Mouse (Mus musculus) intestine, postnatal 0 days (tissue): ENCODE measurements around the gene Myoc. TPM values are rescaled to one million over a fixed set of nuclear protein-coding genes. Genes with fewer than 3 reads are reported as not detected.
A peak's percentile ranks its signal among the peaks of the same experiment; 100 is the strongest.
"Not testable (repeated sequence)": the region's sequence is repeated elsewhere in the genome, so short reads cannot be mapped to it uniquely, and the experiment has no call there.

Experiments used
- ATAC-seq: fragments of 200-750 bp; cut with Nextera tagmentation; 2 replicates; pipeline ENCODE4 v1.8.0; 2017; ENCODE audit warnings: mild to moderate bottlenecking, moderate TSS enrichment, moderate library complexity
- H3K27ac ChIP-seq: fragments of 300-500 bp; sonication (generic); 2 replicates; pipeline ENCODE4 v1.5.1; 2014; ENCODE audit warnings: mild to moderate bottlenecking, low read depth, low read length, moderate library complexity
- H3K27me3 ChIP-seq: fragments of 300-500 bp; sonication (generic); replicated peaks from 2 replicates; pipeline ENCODE4 v1.6.1; 2014; ENCODE audit warnings: low read length, mixed read lengths; ENCODE audit not compliant: control insufficient read depth, insufficient read depth
- H3K36me3 ChIP-seq: fragments of 300-500 bp; sonication (generic); 2 replicates; pipeline ENCODE4 v1.6.1; 2014; ENCODE audit warnings: mild to moderate bottlenecking, moderate library complexity; ENCODE audit not compliant: control insufficient read depth, insufficient read depth
- H3K4me1 ChIP-seq: fragments of 300-500 bp; sonication (generic); replicated peaks from 2 replicates; pipeline ENCODE4 v1.6.1; 2014; ENCODE audit warnings: antibody characterized with exemption, low read length, mixed read lengths; ENCODE audit not compliant: control insufficient read depth, insufficient read depth
- H3K4me2 ChIP-seq: fragments of 300-500 bp; sonication (generic); replicated peaks from 2 replicates; pipeline ENCODE4 v1.6.1; 2014; ENCODE audit warnings: low read depth, mild to moderate bottlenecking, moderate library complexity
- H3K4me3 ChIP-seq: fragments of 300-500 bp; sonication (generic); 2 replicates; pipeline ENCODE4 v1.5.1; 2014; ENCODE audit warnings: low read depth, low read length
- H3K9ac ChIP-seq: fragments of 300-500 bp; sonication (generic); 2 replicates; pipeline ENCODE4 v1.6.1; 2014; ENCODE audit warnings: mild to moderate bottlenecking, low read depth, low read length
- H3K9me3 ChIP-seq: fragments of 300-500 bp; sonication (generic); 2 replicates; pipeline ENCODE4 v1.6.1; 2016; ENCODE audit warnings: mixed run types; ENCODE audit not compliant: control insufficient read depth
- CTCF ChIP-seq: sonication (generic); IDR thresholded peaks from 2 replicates; pipeline ENCODE4 v1.5.1; 2016; ENCODE audit warnings: low read depth, mild to moderate bottlenecking, control low read depth, antibody characterized with exemption, moderate library complexity
- WGBS: fragments of 180-500 bp; shearing (Covaris S2); extraction: QIAGEN DNeasy Blood & Tissue Kit; methylation state at CpG from one replicate; pipeline ENCODE4 v1.1.7; 2014; 5-methylcytosine and 5-hydroxymethylcytosine counted together
- polyA plus RNA-seq: library from polyadenylated mRNA; unstranded; fragments of >200 nt; fragmentation: Nextera tagmentation; extraction: Ambion mirVana; gene quantifications from 2 replicates; pipeline ENCODE4 v1.2.1, GENCODE M21; 2015

The Myoc gene
- polyA plus RNA-seq, 1 experiment from 2014 or later, result 0.10 TPM

DNA sequence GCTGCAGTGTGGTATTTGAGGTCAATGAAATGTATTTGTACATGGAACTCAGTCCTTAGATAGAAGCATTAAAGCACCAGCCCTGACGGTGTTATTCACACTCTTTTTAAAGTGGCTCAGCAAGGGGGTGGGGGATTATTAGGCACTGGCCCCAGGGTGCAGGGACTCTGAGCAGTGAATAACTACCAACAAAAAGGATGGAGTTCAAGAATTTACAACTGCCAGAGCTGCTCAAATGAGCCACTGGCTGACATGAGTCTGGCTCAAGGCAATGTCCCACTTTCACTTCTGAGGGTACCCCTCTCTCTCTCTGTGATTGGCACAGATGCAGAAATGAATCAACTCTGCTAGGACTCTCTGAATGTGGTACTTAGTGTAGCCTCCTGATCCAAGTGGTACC lies 30.8 kb upstream of the Myoc start:
- 33% methylated on average over 1 of the region's 1 CpGs for WGBS
- Histone ChIP-seq H3K4me3 (no peak overlapping the region), H3K9me3 (no peaks in the 10 kb centered on the region), H3K27me3 (no peaks in the 10 kb centered on the region), H3K27ac (no peak overlapping the region), H3K4me2 (no peak overlapping the region), H3K9ac (no peak overlapping the region), H3K36me3 (peaks cover 2% of the 10 kb centered on the region; the same call in 1 of the 2 replicates), H3K4me1 (no peaks in the 10 kb centered on the region)
- no peak for ATAC-seq
- no peak for TF ChIP-seq CTCF

DNA sequence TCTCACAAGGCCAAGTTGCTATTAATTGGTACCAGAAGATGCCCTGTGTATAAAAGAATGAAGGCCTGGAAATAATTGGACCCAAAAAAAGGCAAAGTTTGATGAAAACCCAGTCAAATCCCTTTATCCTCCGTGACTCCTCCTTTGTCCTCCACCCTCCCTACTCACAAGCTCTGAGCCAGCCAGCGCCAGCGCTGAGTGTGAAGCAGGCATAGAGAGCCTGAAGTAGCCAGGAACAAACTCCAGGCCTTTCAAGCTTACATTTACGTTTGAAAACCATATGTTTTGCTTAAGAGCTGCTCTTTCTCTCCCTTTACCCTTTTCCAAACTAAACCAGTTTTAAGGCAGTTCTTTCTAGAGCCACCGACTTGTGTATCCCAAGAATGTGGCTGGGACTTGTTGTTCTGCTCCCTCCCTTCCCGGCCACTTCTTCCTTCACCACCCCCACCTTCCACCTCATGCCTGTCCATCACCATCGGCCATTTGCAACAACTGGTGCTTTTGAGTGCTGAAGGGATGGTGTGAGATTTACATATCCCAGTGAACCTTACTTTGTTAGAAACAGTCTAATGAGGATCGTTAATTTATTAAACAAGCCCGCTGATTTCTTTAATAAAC lies 29.2 kb upstream of the Myoc start:
- TF ChIP-seq CTCF, result no peak
- H3K4me1 ChIP-seq, result no peaks in the 10 kb centered on the region
- no peak overlapping the region for H3K4me3 ChIP-seq
- no peak overlapping the region for H3K9ac ChIP-seq
- H3K27me3 ChIP-seq, result no peaks in the 10 kb centered on the region
- ATAC-seq, result no peak
- H3K27ac ChIP-seq, result no peak overlapping the region
- H3K9me3 ChIP-seq, result no peaks in the 10 kb centered on the region
- no peaks in the 10 kb centered on the region for H3K36me3 ChIP-seq
- no peak overlapping the region for H3K4me2 ChIP-seq
- 57% methylated on average over 9 of the region's 9 CpGs for WGBS

DNA sequence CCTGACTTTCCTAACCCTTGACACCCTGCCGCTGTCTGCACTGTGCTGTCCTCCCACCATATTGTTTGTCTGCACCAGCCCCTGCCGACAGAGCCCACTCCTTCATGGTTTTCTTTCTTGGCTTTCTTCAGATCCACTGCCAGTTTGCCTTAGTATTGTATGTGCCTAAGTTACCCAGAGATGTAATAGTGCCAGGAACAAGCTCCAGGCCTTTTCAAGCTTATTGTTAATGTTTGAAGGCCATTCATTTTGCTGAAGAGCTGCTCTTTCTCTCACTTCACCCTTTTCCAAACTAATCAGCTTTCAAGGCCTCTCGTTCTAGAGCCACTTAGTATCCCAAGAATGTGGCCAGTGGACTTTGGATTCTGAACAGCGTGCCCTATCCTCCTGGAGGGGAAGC lies 27.8 kb upstream of the Myoc start:
- Histone ChIP-seq H3K36me3 (no peaks in the 10 kb centered on the region), H3K4me3 (no peak overlapping the region), H3K27ac (no peak overlapping the region), H3K27me3 (no peaks in the 10 kb centered on the region), H3K4me1 (no peaks in the 10 kb centered on the region), H3K9me3 (no peaks in the 10 kb centered on the region), H3K4me2 (no peak overlapping the region), H3K9ac (no peak overlapping the region)
- ATAC-seq, result no peak
- 53% methylated on average over 4 of the region's 4 CpGs for WGBS
- TF ChIP-seq CTCF, result no peak

- no peaks in the 10 kb centered on the region for H3K9me3 ChIP-seq
- H3K4me1 ChIP-seq, result no peaks in the 10 kb centered on the region
- WGBS, result 80% methylated on average over 1 of the region's 1 CpGs
- no peak for ATAC-seq
- no peak overlapping the region for H3K4me3 ChIP-seq
- no peak overlapping the region for H3K4me2 ChIP-seq
- no peaks in the 10 kb centered on the region for H3K36me3 ChIP-seq
- no peak overlapping the region for H3K27ac ChIP-seq
- no peaks in the 10 kb centered on the region for H3K27me3 ChIP-seq
- no peak for TF ChIP-seq CTCF
- H3K9ac ChIP-seq, result no peak overlapping the region
These were observed 23.4 kb upstream of the Myoc start for GRCm38 (mm10) chr1:162615511-162615910.

- peak; percentile 58 for TF ChIP-seq CTCF
- Histone ChIP-seq H3K4me3 (no peak overlapping the region), H3K27ac (no peak overlapping the region), H3K36me3 (no peaks in the 10 kb centered on the region), H3K4me2 (no peak overlapping the region), H3K4me1 (no peaks in the 10 kb centered on the region), H3K9ac (no peak overlapping the region), H3K27me3 (no peaks in the 10 kb centered on the region), H3K9me3 (no peaks in the 10 kb centered on the region)
- WGBS, result 72% methylated on average over 4 of the region's 4 CpGs
- ATAC-seq, result no peak
These were observed 18.5 kb upstream of the Myoc start for GRCm38 (mm10) chr1:162620487-162620886.

GRCm38 (mm10) chr1:162623895-162624294 lies 15.1 kb upstream of the Myoc start:
- Histone ChIP-seq H3K27me3 (no peaks in the 10 kb centered on the region), H3K36me3 (no peaks in the 10 kb centered on the region), H3K9ac (no peak overlapping the region), H3K9me3 (no peaks in the 10 kb centered on the region), H3K4me1 (no peaks in the 10 kb centered on the region), H3K4me3 (no peak overlapping the region), H3K4me2 (no peak overlapping the region), H3K27ac (no peak overlapping the region)
- 18% methylated on average over 4 of the region's 4 CpGs for WGBS
- no peak for TF ChIP-seq CTCF
- ATAC-seq, result no peak

DNA sequence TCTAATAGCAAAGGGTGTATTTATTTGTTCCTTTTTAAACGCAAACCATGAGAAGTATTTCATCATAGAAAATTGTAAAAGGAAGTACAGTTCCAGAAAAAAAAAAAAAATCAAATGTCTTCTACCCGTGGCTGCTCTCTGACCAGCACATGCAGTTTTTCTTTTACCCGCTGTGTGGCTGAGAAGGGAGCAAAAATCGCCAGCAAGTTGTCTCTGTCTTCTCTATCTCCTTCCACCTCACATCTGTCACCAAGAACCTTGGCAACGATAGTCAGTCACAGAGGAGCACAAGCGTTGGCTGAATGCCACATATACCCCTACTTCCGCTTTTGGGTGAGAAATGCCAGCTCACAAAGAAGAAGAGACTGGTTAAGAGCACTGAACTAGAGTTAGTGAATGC lies 13.7 kb upstream of the Myoc start:
- no peak overlapping the region for H3K4me3 ChIP-seq
- 43% methylated on average over 7 of the region's 7 CpGs for WGBS
- no peaks in the 10 kb centered on the region for H3K9me3 ChIP-seq
- H3K9ac ChIP-seq, result no peak overlapping the region
- H3K27ac ChIP-seq, result no peak overlapping the region
- H3K4me2 ChIP-seq, result no peak overlapping the region
- no peaks in the 10 kb centered on the region for H3K27me3 ChIP-seq
- no peak for TF ChIP-seq CTCF
- H3K4me1 ChIP-seq, result no peaks in the 10 kb centered on the region
- H3K36me3 ChIP-seq, result no peaks in the 10 kb centered on the region
- no peak for ATAC-seq

DNA sequence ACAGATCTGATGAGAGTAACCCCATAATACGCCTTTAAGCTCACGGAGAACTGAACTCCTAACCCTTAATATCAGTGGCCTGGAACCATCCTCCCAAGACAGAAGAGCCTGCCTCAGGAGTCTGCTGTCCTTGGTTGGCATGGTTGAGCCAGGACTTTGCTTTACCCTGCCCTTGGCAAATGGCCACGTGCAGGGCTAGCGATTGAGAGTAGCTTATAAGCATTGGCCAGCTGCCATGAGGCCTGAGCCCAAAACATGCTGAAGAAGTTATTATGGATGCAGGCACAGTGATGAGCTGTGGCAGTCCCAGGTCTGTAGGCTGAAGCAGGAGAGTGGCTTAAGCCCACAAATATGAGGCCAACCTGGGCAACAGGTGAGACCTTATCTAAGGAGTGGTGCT lies 11.1 kb upstream of the Myoc start:
- H3K9me3 ChIP-seq, H3K4me3 ChIP-seq, ATAC-seq, H3K4me1 ChIP-seq, H3K4me2 ChIP-seq, H3K27ac ChIP-seq, H3K9ac ChIP-seq, H3K36me3 ChIP-seq, H3K27me3 ChIP-seq: not testable (repeated sequence)
- 74% methylated on average over 4 of the region's 4 CpGs for WGBS

DNA sequence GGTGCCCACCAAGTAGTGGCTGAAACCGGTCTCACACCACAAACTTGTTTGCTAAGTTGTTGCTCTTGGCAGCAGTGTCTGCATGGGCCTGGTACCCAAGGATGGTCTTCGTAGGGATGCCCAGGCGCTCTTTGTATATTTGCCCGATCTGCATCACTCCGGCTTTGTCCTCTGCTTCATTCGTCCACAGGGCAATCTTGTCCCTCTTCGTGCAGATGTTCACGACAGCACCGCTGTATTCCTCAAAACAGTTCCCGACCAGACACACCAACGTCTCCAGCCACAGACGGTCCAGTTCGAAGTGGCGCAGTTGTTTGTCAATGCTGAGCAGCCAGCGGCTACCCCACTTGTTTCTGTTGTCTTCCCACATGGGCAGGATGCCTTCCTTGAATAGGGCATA lies 10.6 kb upstream of the Myoc start:
- not testable (repeated sequence) for H3K27ac ChIP-seq, H3K9ac ChIP-seq, ATAC-seq, H3K9me3 ChIP-seq, H3K36me3 ChIP-seq, H3K4me2 ChIP-seq, H3K4me3 ChIP-seq, H3K27me3 ChIP-seq, H3K4me1 ChIP-seq
- WGBS, result 95% methylated on average over 15 of the region's 15 CpGs
